Mouse (Mus musculus) right cerebral cortex, postnatal 25 days (tissue): Measurements from ENCODE around the gene Ndufaf2.

Source experiments
- DNase-seq: peaks from one replicate; pipeline ENCODE4 v3.0.0; 2022

The Ndufaf2 gene

DNA sequence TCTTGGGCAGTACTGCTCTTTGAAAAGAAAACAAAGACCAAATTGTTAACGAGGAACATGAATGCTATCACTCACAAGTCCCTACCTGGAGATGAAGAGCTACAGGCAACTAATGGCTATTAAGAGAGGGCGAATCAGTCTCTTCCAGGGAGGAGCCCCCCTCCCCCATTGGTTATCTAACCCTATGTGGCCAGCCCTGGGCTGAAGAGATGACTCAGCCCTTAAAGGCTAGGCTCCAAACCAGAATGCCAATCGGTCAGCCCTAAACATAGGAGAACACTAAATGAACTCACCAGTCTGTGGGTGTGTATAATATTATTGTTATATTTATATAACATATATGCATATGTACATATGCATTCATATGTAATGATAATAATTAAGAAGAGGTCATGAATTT lies 132.6 kb downstream of the Ndufaf2 start:
- DNase-seq = no peak

DNA sequence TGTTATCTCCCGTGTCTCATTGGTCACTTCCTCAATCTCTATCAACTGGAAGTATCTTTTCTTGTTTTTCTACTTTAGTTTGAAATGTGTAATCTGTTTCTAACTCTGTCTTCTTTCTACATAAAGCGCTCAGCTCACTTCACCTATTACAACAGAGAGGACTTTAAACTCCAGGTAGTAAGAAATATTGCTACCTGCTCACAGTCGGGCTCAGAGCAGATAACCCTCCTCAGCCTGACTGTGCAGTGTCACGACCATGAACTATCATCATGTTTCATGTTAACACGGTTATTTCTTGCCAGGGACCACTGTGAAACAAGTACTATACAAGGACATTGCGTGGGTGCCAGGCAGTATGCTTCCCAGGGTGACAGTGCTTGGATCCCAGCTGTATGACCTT lies 141.1 kb downstream of the Ndufaf2 start:
- DNase-seq = no peak

DNA sequence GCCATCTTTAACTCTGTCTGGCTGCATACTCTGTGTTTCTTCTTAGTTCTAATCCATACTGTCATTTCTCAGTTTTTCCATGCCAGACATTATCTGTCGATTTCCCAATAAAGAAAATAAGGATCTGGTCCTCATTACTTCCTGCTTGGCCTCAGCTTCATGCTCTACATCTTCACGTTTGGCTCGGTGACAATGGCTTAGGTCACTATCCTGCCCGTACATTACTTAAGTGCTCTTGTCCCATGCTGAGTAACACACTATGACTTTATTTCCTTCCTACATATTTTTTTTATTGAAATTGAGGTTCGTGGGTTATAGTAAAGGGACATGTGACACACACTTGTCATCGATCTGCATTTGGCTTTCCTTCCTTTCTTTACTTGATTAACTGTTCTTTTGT lies 143.3 kb downstream of the Ndufaf2 start:
- no peak for DNase-seq

DNA sequence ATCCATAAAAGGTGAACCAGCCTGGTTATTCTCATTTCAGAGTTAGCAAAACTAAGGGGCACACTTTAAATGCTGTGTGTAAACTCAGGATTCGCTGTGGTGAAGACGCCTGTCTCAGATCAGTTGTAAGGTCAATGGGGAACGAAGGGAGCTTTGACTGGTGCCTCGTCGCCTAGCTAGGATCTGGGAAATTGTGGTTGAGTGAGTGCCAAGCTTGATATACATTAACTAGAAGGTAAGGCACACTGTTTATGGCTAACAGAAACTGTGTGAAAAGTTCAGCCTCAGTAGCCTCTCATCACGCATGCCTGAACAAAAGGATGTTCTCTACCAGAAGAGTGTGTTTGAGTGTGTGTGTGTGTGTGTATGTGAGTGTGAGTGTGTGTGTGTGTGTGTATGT lies 144.6 kb downstream of the Ndufaf2 start:
- no peak for DNase-seq

DNA sequence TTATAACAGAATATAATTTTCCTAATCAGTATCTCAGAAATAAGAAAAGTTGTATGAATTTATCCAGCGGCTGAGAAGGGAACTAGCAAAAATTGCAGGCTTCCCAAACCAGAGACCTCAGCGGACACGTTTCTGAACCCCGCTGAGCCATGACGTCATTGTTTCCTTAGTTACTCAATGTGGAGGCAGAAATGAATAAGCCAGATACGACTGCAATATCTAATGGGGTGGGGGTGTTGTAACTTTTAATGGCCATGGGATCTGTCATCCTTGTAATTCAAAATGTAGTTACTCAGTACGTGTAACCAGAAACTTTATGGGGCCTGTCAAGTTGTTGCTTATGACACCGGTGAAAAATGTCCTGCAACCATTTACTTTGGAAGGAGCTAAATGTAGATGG lies 145.3 kb downstream of the Ndufaf2 start:
- no peak for DNase-seq

DNA sequence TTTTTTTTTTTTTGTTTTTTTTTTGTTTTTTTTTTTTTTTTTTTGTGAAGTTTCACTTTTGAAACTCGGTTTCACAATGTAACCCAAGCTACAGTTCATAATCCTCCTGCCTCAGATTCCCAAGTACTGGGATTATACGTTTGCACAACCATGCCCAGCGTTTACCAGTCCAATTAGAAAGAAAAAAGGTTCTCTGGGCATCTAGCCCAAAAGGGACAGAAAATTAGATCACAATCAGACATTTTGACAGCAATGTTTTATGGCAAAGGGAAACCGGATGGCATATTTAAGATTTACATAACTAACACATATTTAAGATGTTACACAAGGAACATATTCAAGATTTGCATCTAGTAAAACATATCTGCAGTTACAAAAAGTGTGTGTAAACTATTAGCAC lies 150.6 kb downstream of the Ndufaf2 start:
- no peak for DNase-seq

DNA sequence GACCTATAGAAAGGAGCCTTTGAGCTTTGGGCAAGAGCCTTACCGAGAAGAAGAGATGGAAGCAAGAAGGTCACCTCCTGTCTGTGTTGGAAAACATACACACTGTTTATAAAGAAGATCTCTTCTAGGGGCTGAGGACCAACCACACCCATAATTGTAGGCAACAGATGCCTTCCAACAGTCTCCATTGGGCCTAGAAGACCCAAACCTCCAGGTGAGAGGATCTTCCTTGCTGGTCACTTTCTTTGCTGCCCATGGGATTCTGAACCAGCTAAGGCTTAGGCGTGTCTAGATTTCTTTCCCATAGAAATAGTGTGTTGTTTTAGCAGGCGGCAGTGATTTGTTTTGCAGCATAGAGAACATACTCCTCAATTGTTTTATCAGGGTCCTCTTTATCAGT lies 162.1 kb downstream of the Ndufaf2 start:
- no peak for DNase-seq

DNA sequence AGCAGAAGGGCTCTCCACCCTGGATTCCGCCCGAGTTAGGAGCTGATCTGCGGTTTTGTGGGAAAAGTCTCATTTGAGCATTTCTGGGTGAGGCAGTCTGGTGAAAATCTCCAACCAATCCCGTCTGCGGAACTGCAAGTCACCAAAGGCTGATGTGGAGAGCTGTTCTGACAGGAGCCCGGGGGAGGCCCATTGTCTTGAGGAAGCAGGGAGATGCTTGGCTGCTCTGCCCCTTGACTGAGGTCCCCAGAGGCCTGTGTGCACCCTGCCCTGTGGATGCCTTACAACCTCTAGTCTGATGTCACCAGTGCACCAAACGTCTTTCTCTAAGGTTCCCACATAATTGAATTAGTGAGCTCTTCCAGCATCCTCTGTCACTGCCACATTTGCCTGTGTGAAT lies 163.2 kb downstream of the Ndufaf2 start:
- DNase-seq = no peak

DNA sequence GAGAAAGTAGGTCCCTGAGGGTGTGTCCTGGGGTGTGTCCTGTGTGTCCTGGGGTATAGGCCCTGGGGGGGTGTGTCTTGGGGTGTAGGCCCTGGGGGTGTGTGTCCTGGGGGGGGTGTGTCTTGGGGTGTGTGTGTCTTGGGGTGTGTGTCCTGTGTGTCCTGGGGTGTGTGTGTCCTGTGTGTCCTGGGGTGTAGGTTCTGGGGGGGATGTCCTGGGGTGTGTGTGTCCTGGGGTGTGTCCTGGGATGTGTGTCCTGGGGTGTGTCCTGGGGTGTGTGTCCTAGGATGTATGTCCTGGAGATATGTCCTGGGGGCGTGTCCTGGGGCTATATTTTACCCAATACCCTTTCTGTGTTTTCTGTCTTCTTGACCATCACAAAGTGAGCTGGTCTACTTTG lies 165.8 kb downstream of the Ndufaf2 start:
- DNase-seq = no peak

DNA sequence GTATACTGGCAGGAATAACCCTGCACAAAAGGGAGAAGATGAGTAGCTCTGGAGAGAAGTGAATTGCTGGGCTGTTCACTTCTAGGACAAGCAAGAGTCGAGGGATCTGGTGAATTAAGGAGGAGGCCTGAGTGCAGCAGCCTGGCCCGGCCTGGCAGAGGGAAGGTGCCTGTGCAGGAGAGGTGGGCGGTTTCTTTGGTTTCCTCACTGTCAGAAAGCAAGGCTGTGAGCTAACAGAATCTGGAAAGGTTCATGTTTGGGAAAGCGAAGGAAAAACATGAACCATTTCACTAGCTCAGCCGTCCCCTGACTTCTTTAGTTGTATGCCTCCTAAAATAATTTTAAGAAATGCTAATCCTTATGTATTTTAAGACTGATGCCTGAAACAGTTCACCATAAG lies 173.8 kb downstream of the Ndufaf2 start:
- DNase-seq = no peak

DNA sequence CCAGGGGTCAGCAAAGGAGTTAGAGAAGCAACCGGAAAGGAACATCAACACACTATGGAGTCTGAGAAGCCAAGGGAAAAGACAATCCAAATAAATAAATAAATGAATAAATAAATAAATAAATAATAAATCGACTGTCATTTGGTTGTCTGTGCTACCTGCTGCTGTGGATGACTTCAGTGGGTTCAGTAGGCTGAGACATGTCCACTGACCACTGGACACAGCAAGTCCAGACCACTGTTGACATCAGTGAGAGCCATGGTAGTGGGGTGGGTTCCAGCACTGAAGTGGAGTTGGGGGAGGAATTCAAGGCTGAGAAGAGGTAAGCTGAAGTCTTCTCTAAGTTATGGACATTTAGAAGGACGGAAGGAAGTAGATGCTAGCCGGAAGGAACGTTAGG lies 174.2 kb downstream of the Ndufaf2 start:
- DNase-seq = no peak

DNA sequence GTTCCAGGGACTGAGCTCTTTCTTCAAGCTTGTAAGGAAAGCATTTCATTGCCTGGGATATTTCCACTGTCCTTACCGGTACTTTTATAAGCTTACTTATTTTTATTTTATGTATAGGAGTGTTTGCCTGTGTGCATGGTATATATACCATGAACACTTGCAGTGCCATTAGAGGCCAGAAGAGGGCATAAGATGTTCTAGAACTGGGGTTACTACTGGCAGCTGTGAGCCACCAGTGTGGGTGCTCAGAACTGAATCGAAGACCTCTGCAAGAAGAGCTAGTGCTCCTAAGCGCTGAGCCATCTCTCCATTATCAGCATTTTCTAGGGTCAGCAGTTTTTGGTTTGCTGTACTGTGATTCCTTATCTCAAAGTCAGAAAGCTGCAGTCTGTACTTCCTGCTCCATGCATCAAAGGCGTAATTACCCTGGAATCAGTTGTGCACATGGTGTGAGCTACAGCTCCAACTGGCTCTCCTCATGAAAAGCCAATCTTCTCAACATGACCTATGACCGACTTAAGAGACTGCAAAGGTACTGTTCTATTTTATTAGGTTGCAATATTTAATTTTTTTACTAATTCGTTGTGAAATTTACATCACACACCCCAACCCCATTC lies 175.1 kb downstream of the Ndufaf2 start:
- DNase-seq = no peak

DNA sequence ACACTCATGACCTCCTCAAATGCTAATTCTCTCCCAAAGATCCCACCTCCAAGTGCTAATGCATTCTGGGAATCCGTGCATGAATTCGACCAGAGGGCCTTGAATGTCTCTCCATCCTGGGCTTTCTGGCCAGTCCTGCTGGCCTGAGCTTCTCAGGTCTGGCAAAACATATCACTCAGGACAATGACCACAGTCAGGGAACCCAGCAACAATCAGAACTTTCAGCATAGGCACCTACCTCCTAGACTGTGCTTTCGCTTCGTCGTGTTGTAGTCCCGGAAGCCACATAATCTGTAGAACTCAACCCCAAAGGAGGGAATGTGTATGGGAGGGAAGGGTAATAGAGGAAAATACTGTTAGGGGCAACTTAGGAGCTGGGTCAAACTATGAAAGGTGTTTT lies 179.0 kb downstream of the Ndufaf2 start:
- no peak for DNase-seq

DNA sequence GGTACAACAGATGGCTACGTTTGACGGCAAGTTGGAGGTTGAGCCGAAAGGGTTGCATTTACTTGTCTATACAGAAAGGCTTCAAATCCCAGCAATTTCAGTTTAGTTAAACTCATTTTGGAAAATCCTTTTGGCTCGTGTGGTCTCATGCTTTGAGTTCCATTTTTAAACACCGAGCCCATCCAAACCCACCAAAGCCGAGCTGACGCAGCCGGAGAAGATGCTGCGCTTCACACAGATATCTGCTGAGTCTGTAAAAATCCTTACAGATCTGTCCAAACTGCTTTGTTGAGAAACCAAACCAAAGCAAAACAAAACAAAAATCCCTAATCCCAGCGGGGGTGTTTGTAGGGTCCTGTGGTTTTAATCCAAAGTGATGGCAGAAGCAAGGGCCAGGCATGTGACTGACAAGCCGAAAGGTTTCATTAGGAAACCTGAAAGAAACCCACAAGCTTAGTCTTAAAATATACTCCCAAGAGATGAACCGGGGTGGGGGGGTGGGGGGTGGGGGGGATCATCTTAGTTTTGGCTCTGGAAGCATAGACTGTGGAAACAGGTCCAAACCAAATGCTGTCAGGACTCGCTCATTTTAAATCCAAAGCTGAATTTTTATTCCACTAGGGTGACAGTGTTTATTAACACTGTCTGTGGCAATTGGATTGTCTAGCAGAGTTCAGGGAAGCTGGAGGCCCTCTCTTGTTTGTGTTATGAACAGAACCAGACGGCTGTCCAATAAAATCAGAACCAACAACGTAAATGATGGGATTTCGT lies 181.4 kb downstream of the Ndufaf2 start:
- no peak for DNase-seq

DNA sequence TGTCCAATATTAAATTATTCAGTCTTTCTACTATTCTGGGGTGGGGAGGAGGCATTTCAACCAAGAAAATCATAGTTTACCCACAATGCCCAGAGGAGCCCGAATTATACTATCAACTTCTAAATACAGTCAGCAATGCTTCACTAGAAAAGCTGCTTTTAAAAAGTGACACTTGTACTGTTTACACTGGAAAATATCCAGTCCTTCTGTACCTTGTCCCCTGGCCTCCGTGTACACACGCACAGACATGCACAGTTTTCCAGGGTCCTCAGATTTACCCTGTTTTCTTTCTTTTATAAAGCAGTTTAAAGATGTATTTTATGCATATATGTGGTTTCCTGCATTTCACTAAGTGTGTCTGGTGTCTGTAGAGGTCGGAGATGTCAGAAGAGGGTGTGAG lies 186.0 kb downstream of the Ndufaf2 start:
- no peak for DNase-seq

DNA sequence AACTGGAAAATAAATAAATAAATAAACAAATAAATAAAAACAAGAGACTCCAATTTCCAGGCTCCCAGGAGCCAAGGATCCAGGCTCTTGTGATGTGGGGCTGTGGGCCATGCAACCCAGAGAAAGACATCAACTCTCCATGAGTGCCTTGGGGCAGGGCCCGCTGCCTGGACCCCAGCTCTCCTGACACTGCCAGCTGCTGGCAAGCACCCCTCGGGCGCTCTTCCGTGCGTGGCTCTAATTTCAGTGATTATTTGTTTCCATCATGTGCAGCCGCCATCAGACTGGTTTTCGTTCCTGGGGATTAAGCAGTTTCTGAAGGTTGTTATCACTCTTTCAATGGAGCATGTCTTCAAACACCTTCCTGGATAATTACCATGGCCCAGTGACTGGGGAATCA lies 186.6 kb downstream of the Ndufaf2 start:
- no peak for DNase-seq

DNA sequence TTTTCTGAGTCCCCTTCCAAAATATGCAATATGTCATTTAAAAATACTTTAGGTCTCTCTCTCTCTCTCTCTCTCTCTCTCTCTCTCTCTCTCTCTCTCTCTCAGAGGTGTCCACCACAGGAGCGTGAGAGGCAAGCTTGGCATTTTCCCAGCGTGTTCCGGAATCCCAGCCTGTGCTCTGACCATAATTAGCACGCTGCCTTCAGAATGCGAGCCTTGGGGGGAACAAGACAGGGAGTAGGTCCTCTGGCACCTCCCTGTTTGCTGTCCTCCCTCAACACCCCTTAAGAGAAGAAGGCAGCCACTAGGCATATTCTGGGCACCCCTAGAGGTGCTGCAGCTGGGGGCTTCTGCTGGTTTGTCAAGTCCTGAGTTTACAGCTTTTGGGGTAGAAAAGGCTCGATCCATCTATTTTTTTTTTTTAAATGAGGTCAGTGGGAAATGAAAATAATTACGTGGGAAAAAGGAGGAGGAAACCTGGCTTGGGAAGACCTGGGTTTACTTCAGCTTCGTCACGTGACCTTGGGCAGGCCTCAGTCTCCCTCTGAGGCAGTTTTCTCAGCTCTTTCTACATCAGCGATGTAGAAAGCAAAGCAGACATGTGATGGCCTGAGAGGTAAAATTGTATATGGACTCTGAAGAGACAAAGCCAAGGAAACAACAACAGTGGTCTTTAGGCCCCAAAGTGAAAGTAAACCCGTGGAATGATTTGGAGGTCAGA lies 187.8 kb downstream of the Ndufaf2 start:
- no peak for DNase-seq

DNA sequence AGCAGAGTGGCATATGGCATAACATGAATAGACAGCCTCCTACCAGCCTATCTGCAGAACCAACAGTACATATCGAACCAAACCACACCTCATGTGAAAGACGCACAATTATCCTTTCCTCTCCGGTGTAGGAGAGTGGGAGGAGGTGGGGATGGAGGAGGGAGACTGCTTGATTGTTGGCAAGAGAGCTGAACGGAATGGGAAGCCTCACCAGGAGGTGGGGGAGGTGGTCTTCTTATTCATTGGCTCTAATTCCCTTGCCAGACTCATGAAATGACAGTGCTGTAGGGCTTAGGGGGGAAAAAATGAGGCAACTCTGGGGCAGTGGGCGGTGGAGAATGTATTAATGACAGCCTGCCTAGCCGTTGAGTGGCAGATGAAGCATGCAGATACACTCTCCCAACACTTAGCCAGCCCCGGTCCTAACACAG lies 188.4 kb downstream of the Ndufaf2 start:
- DNase-seq = peak; percentile 58

DNA sequence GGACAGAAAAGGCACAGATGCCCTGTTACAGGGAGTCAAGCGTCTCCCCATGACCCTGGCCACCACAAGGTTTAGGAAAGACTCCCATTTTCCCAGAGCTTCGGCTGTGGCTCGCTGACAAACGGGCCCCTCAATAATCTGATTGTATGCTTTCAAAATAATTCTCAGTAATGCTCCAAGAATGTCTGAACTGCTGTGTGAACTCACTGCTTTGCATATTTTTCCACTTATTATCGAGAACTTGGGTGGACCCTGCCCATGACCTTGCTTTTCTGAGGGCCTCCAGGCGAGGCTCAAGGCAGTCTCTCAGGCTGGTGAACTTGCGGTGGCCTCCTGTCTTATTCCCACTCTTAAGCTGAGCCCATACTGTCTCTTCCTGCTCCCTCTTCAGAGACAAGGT lies 193.8 kb downstream of the Ndufaf2 start:
- DNase-seq = no peak

DNA sequence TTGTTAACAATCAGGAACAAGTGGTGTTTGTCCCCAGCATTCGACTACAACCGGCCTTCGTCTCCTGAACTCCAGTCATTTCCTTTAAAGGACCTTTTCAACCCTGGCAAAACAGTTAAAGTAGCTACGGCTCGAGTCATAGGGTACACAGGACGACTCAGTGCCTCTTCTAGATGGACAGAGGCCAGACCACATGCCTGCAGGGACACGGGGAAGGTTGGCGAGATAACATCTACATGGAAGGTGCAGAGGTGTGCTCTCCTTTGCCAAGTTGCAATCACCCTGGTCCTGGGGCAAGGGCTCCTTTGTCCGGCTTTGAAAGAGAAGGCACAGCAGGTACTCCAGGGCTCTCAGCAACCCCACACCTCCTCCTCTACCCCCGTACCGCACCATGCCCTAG lies 195.0 kb downstream of the Ndufaf2 start:
- DNase-seq = no peak

DNA sequence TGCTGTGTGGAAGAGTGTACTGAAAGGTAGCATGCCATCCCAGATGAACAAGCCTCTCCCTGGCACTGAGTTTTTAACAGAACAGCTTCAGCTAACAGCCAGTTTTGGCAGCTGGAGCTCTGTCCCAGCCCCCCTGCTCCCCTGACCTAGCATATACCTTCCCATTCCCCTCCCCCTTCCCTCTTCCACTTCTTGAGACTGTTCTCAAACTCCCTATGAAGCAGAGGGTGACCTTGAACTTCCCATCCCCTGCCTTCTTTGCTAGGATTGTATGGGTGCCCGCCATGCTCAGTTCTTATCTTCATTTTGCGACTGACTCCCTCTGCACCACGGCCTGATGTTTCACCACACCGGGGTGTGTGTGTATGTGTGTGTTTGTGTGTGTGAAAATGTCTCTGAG lies 195.7 kb downstream of the Ndufaf2 start:
- DNase-seq = no peak

DNA sequence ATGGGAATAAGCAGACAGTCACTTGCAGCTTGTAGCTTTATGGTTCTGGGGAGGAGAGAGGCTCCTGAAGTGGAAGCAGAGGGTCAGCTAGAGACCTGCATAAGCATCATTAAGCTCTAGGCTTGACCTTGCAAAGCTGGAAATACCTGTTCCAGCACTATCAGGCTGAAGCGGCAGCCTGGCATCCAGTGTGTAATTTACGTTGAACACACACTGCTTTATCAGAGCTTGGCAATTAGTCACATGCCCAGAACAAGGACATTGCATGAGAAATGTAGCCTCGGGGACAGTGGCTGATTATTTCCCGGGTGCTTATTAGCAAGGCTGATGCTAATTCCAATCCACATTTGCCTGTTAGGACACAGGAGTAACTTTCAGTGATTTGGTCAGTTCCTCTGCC lies 196.5 kb downstream of the Ndufaf2 start:
- no peak for DNase-seq

DNA sequence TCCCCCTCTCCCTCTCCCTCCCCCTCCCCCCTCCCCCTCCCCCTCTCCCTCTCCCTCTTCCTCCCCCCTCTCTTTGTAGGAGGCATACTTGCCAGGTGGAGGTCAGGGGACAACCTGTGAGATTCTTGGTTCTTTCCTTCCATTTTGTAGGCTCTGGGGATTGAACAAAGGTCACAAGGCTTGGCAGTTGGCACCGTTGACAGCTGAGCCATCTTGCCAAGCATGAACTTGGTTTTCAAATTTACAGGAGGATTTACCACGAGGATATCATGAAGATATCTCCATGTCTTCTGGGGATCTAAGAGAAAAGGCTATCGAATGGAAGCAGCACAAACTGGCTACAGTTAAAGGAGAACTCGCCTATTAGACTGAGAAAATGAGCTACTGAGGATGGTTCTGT lies 196.9 kb downstream of the Ndufaf2 start:
- no peak for DNase-seq

DNA sequence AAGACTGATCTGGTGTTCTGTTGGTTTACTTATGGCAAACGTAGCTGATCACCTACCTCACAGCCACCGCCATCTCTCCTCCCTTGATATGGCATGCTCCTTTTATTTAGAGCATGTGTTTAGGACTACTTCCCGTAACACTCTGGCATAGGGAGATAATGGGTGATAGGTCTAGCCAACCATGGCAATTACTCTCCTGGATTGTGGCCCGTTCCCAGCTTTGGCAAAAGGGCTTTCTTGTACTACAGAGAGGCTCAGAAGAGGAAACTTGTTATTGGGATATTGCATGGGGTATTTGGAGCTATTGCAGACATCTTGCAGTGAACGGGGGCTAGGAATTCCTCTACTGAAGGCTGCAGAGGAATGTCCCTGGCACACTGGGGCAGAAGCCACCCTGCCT lies 197.9 kb downstream of the Ndufaf2 start:
- no peak for DNase-seq
